Mouse (Mus musculus) thymus, adult 2 months (tissue): ENCODE measurements at regions not wholly inside any gene's neighbourhood (a gene's known extent, or its start where the extent isn't known, plus 50 kb on each side); places are given as distances from the start of the nearest gene placed in this dataset.

Source experiments
- CTCF ChIP-seq: fragments of 200-500 bp; IDR thresholded peaks from 2 replicates; pipeline ENCODE4 v1.5.1; 2012; ENCODE audit warnings: mild to moderate bottlenecking, control low read depth, low read length, moderate library complexity, borderline replicate concordance; ENCODE audit not compliant: control insufficient read depth, poor library complexity, insufficient read depth; ENCODE audit errors: extremely low read depth
- POLR2A ChIP-seq: fragments of 200-500 bp; IDR thresholded peaks from 2 replicates; pipeline ENCODE4 v1.6.1; 2012; ENCODE audit warnings: mild to moderate bottlenecking, low read length, control low read depth, moderate library complexity; ENCODE audit not compliant: control insufficient read depth, poor library complexity, insufficient read depth; ENCODE audit errors: extremely low read depth

- TF ChIP-seq CTCF (no peak), POLR2A (no peak)
Measured at GRCm38 (mm10) chr11:31522127-31522526, 149.6 kb downstream of the Bod1 start.
